Mouse (Mus musculus): ENCODE results near the gene Rpl3l.

The Rpl3l gene

DNA sequence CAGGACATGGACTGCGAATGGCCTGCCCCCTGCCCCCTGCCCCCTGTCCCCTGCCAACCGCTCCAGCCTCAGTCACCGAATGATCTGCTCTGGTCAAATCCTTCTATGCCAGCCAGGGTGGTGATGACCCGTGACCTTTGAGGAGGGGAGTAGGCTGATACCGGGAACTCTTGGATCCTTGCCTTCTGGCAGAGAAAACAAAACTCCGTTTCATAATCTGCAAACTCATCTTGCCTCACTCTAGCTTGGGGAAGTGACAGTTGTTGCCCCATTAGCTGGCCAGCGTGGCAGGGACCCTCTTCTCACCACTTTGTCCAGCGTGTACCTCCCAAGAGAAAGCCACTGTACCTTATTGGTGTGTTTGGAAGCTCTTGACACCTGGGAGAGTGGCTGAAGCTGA lies 14.7 kb downstream of the Rpl3l start:
- DNase-seq (ENCODE audit: low spot score in 2 of 2): no peak

- DNase-seq (ENCODE audit: low spot score in 2 of 2): no peak
Observed at GRCm38 (mm10) chr17:24743896-24744295, 16.3 kb downstream of the Rpl3l start.

DNA sequence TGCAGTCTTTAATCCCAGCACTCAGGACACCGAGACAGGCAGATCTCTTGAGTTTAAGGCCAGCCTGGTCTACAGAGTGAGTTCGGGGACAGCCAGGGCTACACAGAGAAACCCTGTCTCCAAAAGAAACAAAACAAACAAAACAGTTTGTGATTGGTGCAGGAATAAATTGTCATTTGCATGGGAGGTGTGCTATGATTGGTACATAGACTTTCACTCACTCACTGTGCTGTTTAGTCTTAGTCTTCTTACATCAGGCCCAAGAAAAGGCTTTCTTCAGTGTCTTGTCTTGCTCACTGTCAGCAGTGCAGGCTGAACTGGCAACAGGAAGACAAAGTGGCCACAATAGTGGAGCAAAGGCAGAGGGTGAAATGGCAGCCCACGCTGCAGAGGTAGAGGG lies 16.8 kb downstream of the Rpl3l start:
- DNase-seq (ENCODE audit: low spot score in 2 of 2): no peak

DNA sequence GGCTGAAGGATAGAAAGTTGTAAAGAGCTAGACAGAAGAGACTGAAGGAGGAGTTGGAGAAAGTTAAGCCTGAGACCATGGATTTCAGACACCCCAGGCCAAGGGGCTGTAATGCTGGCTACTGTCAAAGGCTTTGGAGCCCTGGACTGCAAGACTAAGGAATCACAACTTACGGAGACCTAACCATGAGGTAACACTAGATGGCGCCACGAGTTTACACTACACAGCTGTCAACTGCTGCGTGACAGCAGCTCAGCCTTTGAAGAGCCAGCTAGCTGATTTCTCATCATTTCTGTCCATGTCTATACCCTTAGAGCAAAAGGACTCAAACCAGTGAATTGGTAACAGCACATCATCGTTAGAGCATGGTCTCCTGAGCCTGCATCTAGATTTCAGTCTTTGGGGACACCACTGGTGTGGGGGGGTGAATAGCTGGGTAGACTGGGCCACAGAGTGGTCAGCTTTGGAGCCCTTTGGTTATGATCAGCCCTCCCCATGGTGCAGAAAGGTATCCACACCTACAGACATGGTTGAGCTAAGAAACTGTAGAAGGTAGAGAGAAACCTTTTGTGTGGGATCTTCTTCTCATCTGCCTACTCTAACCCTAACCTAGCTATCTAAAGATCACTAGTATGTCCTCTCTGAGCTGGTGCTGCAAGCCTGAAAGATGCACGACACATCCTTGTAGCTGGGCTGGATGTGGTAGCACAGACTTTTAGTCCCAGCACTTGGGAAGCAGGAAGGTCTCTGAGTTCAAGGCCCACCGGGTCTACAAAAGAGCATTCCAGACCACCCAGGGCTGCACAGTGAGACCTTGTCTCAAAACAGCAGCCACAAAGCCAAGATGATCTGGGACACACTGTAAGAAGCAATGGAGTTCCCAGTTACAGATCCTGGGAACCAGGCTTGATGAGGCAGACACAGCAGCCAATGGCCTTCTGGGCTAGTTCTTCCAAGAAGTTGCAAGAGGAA lies 18.2 kb downstream of the Rpl3l start:
- DNase-seq (ENCODE audit: low spot score in 2 of 2): peak; percentile 72 to 84

GRCm38 (mm10) chr17:24746986-24747385 lies 19.4 kb downstream of the Rpl3l start:
- DNase-seq (ENCODE audit: low spot score in 2 of 2): no peak

DNA sequence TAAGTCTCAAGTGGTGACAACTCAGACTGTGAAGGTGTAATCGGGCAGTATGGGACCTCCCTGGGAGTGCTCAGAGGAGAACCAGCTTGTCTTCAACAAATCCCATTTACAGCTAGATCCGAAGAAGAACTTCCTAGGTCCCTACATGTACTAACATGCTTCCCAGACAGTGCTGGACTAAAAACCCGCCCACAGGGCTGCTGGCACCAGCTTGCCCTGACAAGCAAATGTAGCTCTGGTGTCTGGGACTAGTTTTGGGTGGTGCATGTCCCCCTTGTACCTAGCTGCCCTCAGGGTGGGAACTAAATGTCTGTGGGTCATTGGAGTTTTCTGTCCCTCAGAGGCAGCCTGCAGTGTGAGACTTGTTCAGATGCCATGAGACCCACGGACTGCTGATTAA lies 23.9 kb downstream of the Rpl3l start:
- DNase-seq (ENCODE audit: low spot score in 2 of 2): peak in 1 of 2 experiments; percentile 21

- no peak for DNase-seq (ENCODE audit: low spot score in 2 of 2)
Observed at GRCm38 (mm10) chr17:24752415-24753394, 25.1 kb downstream of the Rpl3l start, which contains the start of gene Hs3st6. TSS of gene Hs3st6 (plus strand) at chr17:24752988.

- DNase-seq (ENCODE audit: low spot score in 2 of 2): no peak
Observed at GRCm38 (mm10) chr17:24757394-24757793, 29.8 kb downstream of the Rpl3l start.

DNA sequence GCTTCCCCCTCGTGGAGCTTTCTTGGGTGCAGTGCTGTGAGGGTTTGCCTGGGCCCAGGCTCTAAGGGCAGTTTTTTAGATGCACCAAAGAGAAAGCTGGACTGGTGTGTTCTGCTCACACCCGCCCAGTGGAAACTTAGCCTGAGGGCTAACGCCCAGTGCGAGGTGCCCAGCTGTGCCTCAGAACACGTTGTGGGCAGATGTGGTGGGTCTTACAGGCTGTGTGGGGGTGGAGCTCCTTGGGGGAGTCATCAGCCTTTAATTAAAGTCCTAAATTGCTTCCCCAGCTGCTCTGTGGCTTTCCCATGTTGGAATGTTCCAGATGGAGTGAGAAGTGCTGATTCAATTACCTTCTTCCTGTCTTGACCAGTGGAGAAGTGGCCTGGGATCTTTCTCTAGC lies 33.5 kb downstream of the Rpl3l start:
- DNase-seq (ENCODE audit: low spot score in 2 of 2): no peak

GRCm38 (mm10) chr17:24765016-24765905 lies 37.6 kb downstream of the Rpl3l start:
- DNase-seq (ENCODE audit: low spot score in 2 of 2): no peak

GRCm38 (mm10) chr17:24766266-24766875 lies 38.8 kb downstream of the Rpl3l start:
- no peak for DNase-seq (ENCODE audit: low spot score in 2 of 2)

DNA sequence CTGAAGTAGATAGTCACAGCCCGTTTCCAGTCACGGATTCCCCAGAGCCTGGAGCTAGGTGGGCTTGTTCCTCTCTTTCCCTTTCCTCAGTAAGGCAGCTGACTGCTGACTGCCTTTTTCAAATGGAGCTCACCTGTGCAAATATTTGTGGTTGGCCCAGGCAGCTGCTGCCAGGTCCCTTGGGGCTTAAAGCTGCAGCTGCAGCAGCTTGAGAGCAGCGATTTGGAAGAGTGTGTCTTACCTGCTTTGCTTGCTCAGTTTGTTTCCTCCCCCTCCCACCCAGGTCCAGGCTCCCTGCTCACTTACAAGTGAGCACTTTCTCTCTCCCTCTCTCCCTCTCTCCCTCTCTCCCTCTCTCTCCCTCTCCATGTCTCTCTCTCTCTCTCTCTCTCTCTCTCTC lies 41.5 kb downstream of the Rpl3l start:
- no peak for DNase-seq (ENCODE audit: low spot score in 2 of 2)

DNA sequence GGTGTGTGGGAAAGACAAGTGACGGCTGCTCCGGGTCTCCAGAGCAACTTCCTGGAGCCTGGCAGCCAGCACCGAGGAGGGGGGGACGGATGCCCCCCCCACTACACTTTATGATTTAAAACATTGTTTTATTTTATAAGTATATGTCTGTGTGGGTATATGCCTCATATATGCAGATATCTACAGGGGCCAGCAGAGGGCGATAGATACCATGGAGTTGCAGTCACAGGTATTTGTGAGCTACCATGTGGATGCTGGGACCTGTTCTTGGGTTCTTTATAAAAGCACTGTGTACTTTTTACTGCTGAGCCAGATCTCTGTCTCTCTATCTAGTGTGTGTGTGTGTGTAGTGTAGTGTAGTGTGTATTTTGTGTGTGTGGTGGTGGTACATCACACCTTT lies 45.6 kb downstream of the Rpl3l start:
- DNase-seq (ENCODE audit: low spot score in 2 of 2): no peak

DNA sequence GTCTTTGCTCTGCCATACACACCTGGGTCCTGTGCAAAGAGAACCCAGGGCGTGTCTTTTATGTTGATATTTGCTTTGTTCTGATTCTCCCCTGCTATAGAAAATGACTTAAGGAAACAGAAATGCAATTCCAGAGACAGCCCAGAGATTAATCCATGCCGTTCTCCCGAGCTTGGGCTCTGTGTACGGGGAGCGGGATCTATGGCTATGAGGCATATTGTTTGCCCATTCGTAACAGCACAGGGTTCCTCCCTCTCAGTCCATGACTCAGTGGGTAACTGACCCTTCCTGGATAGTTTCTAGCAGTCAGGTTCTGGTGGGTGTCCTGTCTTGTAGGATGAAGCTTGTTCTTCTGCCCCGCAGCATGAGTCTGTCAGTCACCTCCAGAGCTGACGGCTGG lies 47.6 kb downstream of the Rpl3l start:
- DNase-seq (ENCODE audit: low spot score in 2 of 2): no peak

GRCm38 (mm10) chr17:24777073-24777472 lies 49.5 kb downstream of the Rpl3l start:
- no peak for DNase-seq (ENCODE audit: low spot score in 2 of 2)

DNA sequence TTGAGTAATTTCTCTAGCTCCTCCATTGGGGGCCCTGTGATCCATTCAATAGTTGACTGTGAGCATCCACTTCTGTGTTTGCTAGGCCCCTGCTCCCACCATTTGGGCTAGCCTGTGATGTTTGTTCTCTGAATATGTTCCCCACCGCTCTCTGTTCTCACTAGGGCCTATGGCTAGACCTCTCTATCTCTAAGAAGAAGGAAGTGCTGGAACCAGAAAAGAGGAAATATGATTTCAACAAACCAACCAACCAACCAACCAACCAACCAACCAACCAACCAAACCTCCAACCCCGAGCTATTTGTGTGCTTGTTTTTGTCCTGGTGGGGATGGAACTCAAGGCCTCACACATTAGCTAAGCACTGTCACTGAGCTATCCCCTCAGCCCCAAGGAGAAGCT lies 53.2 kb downstream of the Rpl3l start:
- DNase-seq (ENCODE audit: low spot score in 2 of 2): no peak

Measured in urinary bladder, postnatal 36 days (tissue).